Mouse (Mus musculus): ENCODE measurements around the gene Gcgr. TPM values are rescaled to one million over a fixed set of nuclear protein-coding genes. Genes with fewer than 3 reads are reported as not detected.
A peak's percentile ranks its signal among the peaks of the same experiment; 100 is the strongest.

Gene Gcgr
- polyA plus RNA-seq, 1 experiment from 2014 or later: 2.1 TPM

- H3K4me2 ChIP-seq: peak overlapping the region; percentile 48
- H3K4me1 ChIP-seq: peaks cover 33% of the 10 kb centered on the region
- H3K27ac ChIP-seq (replicated peaks): peak overlapping the region; percentile 42
- ATAC-seq (ENCODE audit: extremely low read depth, insufficient number of reproducible peaks, low FRiP score, low TSS enrichment): no peak; the same call in 1 of the 2 replicates
- 0 out of 2 replicates have a peak, but pooled peaks cover 5% of the 10 kb centered on the region for H3K27me3 ChIP-seq (replicated peaks)
- no peaks in the 10 kb centered on the region for H3K36me3 ChIP-seq
- H3K9ac ChIP-seq: peak overlapping the region; percentile 69
- WGBS: 34% methylated on average over 9 of the region's 9 CpGs
- H3K9me3 ChIP-seq: no peaks in the 10 kb centered on the region
- 0 out of 2 replicates have a peak overlapping the region, but pooled peaks have one; percentile 13 for H3K4me3 ChIP-seq
Measured at GRCm38 (mm10) chr11:120519738-120520137, 10.8 kb upstream of the Gcgr start.

GRCm38 (mm10) chr11:120520498-120520897, 10.0 kb upstream of the Gcgr start:
- Histone ChIP-seq H3K4me3 (no peak overlapping the region), H3K9me3 (no peaks in the 10 kb centered on the region), H3K27ac (replicated peaks) (0 out of 2 replicates have a peak overlapping the region, but pooled peaks have one; percentile 9), H3K9ac (peak overlapping the region; percentile 69), H3K36me3 (no peaks in the 10 kb centered on the region), H3K4me1 (peaks cover 33% of the 10 kb centered on the region), H3K4me2 (no peak overlapping the region), H3K27me3 (replicated peaks) (0 out of 2 replicates have a peak, but pooled peaks cover 5% of the 10 kb centered on the region)
- no peak for ATAC-seq (ENCODE audit: extremely low read depth, insufficient number of reproducible peaks, low FRiP score, low TSS enrichment)
- 64% methylated on average over 9 of the region's 9 CpGs for WGBS

GRCm38 (mm10) chr11:120520967-120521540, 9.4 kb upstream of the Gcgr start:
- H3K4me2 ChIP-seq: no peak overlapping the region
- no peak overlapping the region for H3K4me3 ChIP-seq
- H3K9me3 ChIP-seq: no peaks in the 10 kb centered on the region
- H3K36me3 ChIP-seq: no peaks in the 10 kb centered on the region
- 0 out of 2 replicates have a peak, but pooled peaks cover 4% of the 10 kb centered on the region for H3K27me3 ChIP-seq (replicated peaks)
- 0 out of 2 replicates have a peak overlapping the region, but pooled peaks have one; percentile 16 for H3K27ac ChIP-seq (replicated peaks)
- peaks cover 33% of the 10 kb centered on the region for H3K4me1 ChIP-seq
- ATAC-seq (ENCODE audit: extremely low read depth, insufficient number of reproducible peaks, low FRiP score, low TSS enrichment): no peak
- peak overlapping the region; percentile 47; the same call in 1 of the 2 replicates for H3K9ac ChIP-seq
- WGBS: 52% methylated on average over 5 of the region's 5 CpGs

GRCm38 (mm10) chr11:120522581-120522980, 7.9 kb upstream of the Gcgr start:
- Histone ChIP-seq H3K9ac (no peak overlapping the region), H3K4me1 (peaks cover 33% of the 10 kb centered on the region), H3K36me3 (no peaks in the 10 kb centered on the region), H3K9me3 (no peaks in the 10 kb centered on the region), H3K27me3 (replicated peaks) (peaks cover 4% of the 10 kb centered on the region), H3K27ac (replicated peaks) (no peak overlapping the region), H3K4me3 (no peak overlapping the region), H3K4me2 (no peak overlapping the region)
- no peak for ATAC-seq (ENCODE audit: extremely low read depth, insufficient number of reproducible peaks, low FRiP score, low TSS enrichment)
- WGBS: 81% methylated on average over 8 of the region's 8 CpGs

- WGBS: 74% methylated on average over 2 of the region's 2 CpGs
- Histone ChIP-seq H3K4me1 (peaks cover 13% of the 10 kb centered on the region), H3K27me3 (replicated peaks) (peaks cover 37% of the 10 kb centered on the region), H3K9me3 (no peaks in the 10 kb centered on the region), H3K9ac (no peak overlapping the region), H3K4me3 (no peak overlapping the region), H3K4me2 (no peak overlapping the region), H3K36me3 (no peaks in the 10 kb centered on the region), H3K27ac (replicated peaks) (no peak overlapping the region)
- ATAC-seq (ENCODE audit: extremely low read depth, insufficient number of reproducible peaks, low FRiP score, low TSS enrichment): no peak
Measured at GRCm38 (mm10) chr11:120525959-120526358, 4.5 kb upstream of the Gcgr start.

GRCm38 (mm10) chr11:120527690-120528354, 2.7 kb upstream of the Gcgr start:
- H3K27ac ChIP-seq (replicated peaks): no peak overlapping the region
- 62% methylated on average over 9 of the region's 9 CpGs for WGBS
- peaks cover 15% of the 10 kb centered on the region for H3K4me1 ChIP-seq
- no peaks in the 10 kb centered on the region for H3K9me3 ChIP-seq
- H3K4me3 ChIP-seq: no peak overlapping the region
- no peak overlapping the region for H3K9ac ChIP-seq
- no peak overlapping the region for H3K4me2 ChIP-seq
- H3K27me3 ChIP-seq (replicated peaks): peaks cover 56% of the 10 kb centered on the region
- no peak for ATAC-seq (ENCODE audit: extremely low read depth, insufficient number of reproducible peaks, low FRiP score, low TSS enrichment)
- no peaks in the 10 kb centered on the region for H3K36me3 ChIP-seq

- Histone ChIP-seq H3K4me1 (peaks cover 15% of the 10 kb centered on the region), H3K36me3 (no peaks in the 10 kb centered on the region), H3K9ac (no peak overlapping the region), H3K4me3 (no peak overlapping the region), H3K27ac (replicated peaks) (no peak overlapping the region), H3K9me3 (no peaks in the 10 kb centered on the region), H3K27me3 (replicated peaks) (peaks cover 67% of the 10 kb centered on the region), H3K4me2 (no peak overlapping the region)
- ATAC-seq (ENCODE audit: extremely low read depth, insufficient number of reproducible peaks, low FRiP score, low TSS enrichment): no peak
- 54% methylated on average over 4 of the region's 4 CpGs for WGBS
Measured at GRCm38 (mm10) chr11:120528903-120529302, 1.6 kb upstream of the Gcgr start.

- H3K36me3 ChIP-seq: no peaks in the 10 kb centered on the region
- H3K4me2 ChIP-seq: no peak overlapping the region
- peaks cover 25% of the 10 kb centered on the region for H3K4me1 ChIP-seq
- no peak overlapping the region for H3K9ac ChIP-seq
- H3K4me3 ChIP-seq: 0 out of 2 replicates have a peak overlapping the region, but pooled peaks have one; percentile 48
- H3K9me3 ChIP-seq: no peaks in the 10 kb centered on the region
- WGBS: 27% methylated on average over 9 of the region's 9 CpGs
- no peak overlapping the region for H3K27ac ChIP-seq (replicated peaks)
- H3K27me3 ChIP-seq (replicated peaks): peaks cover 90% of the 10 kb centered on the region
- ATAC-seq (ENCODE audit: extremely low read depth, insufficient number of reproducible peaks, low FRiP score, low TSS enrichment): no peak
Measured at GRCm38 (mm10) chr11:120531646-120532045, 1.1 kb downstream of the Gcgr start.

- H3K4me1 ChIP-seq: peaks cover 35% of the 10 kb centered on the region
- no peak overlapping the region for H3K27ac ChIP-seq (replicated peaks)
- H3K9me3 ChIP-seq: no peaks in the 10 kb centered on the region
- no peak overlapping the region for H3K9ac ChIP-seq
- no peak overlapping the region for H3K4me3 ChIP-seq
- H3K36me3 ChIP-seq: no peaks in the 10 kb centered on the region
- ATAC-seq (ENCODE audit: extremely low read depth, insufficient number of reproducible peaks, low FRiP score, low TSS enrichment): no peak
- peaks cover 82% of the 10 kb centered on the region for H3K27me3 ChIP-seq (replicated peaks)
- WGBS: 71% methylated on average over 8 of the region's 8 CpGs
- no peak overlapping the region for H3K4me2 ChIP-seq
Measured at GRCm38 (mm10) chr11:120534093-120534492, 3.6 kb downstream of the Gcgr start.

- Histone ChIP-seq H3K27ac (replicated peaks) (no peak overlapping the region), H3K27me3 (replicated peaks) (peaks cover 71% of the 10 kb centered on the region), H3K9ac (no peak overlapping the region), H3K4me1 (peaks cover 45% of the 10 kb centered on the region), H3K9me3 (no peaks in the 10 kb centered on the region), H3K4me3 (no peak overlapping the region), H3K4me2 (no peak overlapping the region), H3K36me3 (no peaks in the 10 kb centered on the region)
- ATAC-seq (ENCODE audit: extremely low read depth, insufficient number of reproducible peaks, low FRiP score, low TSS enrichment): 0 out of 2 replicates have a peak, but pooled peaks have one; percentile 8
- 45% methylated on average over 3 of the region's 3 CpGs for WGBS
Measured at GRCm38 (mm10) chr11:120535145-120535544, 4.6 kb downstream of the Gcgr start.

- Histone ChIP-seq H3K36me3 (no peaks in the 10 kb centered on the region), H3K4me2 (no peak overlapping the region), H3K9ac (no peak overlapping the region), H3K4me3 (no peak overlapping the region), H3K27ac (replicated peaks) (no peak overlapping the region), H3K9me3 (no peaks in the 10 kb centered on the region), H3K27me3 (replicated peaks) (peaks cover 65% of the 10 kb centered on the region), H3K4me1 (peaks cover 38% of the 10 kb centered on the region)
- no peak for ATAC-seq (ENCODE audit: extremely low read depth, insufficient number of reproducible peaks, low FRiP score, low TSS enrichment)
- WGBS: 64% methylated on average over 3 of the region's 3 CpGs
Measured at GRCm38 (mm10) chr11:120535804-120536203, 5.3 kb downstream of the Gcgr start.
